In the genomic region with DNA sequence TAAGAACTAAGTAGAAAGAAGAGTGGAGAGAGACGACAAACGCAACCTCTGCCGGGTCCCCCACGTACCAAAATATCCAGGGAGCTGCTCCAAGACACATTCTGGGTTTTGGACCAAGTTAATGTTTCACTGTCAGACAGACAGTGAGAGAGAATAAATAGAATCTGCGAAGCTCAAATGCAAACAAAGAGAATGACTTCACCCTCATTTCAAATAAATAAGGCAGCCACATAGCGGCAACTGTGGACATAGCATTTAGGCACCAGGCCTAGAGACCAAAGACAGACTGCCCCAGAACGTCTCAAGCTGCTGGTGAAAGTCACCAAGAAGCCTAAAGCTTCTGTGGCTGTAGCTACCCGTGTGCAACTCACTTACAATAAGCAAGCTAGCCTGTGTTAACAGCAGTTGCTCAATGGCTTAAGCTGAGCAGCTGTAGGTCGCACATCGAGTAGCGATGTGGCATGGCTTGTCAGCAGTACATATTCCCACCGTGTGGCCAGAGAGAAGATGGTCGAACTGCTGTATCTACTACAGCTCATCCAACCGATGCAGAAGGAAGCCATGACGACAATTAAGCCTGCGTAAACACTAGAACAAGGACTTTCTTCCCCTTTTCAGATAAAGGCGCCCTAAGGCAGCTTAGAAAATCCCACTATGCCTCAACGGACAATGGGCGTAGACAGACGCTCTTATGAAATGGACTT, we compare ENCODE assay signal across 11 mouse cellular contexts. TPM values are rescaled to one million over a fixed set of nuclear protein-coding genes. Genes with fewer than 3 reads are reported as not detected.
DNase-seq lines count a peak whose midpoint lies in the region; ATAC-seq and TF ChIP-seq lines count a peak whose summit lies in the region.
"Had no signal": no experiment of that assay in that cellular context is flagged by ENCODE, and none has a peak within 500 bp of the region (broad histone marks: within the 10 kb centered on the region; RNA-seq: fewer than 3 reads in every experiment).

No protein-coding gene starts in this region.

- DNase-seq in heart, adult 18-20 months = no peak
- no peak for DNase-seq in lung, postnatal 14 days
- DNase-seq in intestine, embryonic 14.5 days (ENCODE audit: low spot score) = peak; percentile 59
- DNase-seq in left cerebral cortex, adult 18-20 months (ENCODE audit: low spot score in 2 of 2) = no peak
- DNase-seq in thymus, postnatal 0 days (ENCODE audit: low spot score) = no peak
- DNase-seq: cerebellum, postnatal 36 days had no signal

- H3K4me2 ChIP-seq in heart, embryonic 12.5 days = no peak overlapping the region
- no peak overlapping the region for H3K4me2 ChIP-seq in lung, embryonic 15.5 days
- no peak overlapping the region for H3K4me2 ChIP-seq in intestine, embryonic 14.5 days (ENCODE audit: low read length)

- H3K27ac ChIP-seq in heart, embryonic 12.5 days (ENCODE audit: poor library complexity, severe bottlenecking) = peak overlapping the region; percentile 84; the same call in 1 of the 2 replicates
- peak overlapping the region; percentile 86 for H3K27ac ChIP-seq in lung, embryonic 15.5 days
- peak overlapping the region; percentile 66 for H3K27ac ChIP-seq in intestine, embryonic 14.5 days (ENCODE audit: low read depth)
- H3K27ac ChIP-seq in small intestine, adult 2 months (ENCODE audit: insufficient read depth, low read depth, low read length) = peak overlapping the region; percentile 51

- ATAC-seq in heart, embryonic 12.5 days (ENCODE audit: insufficient number of reproducible peaks, low FRiP score) = no peak
- ATAC-seq in lung, embryonic 15.5 days (ENCODE audit: borderline replicate concordance, extremely low read depth, low FRiP score, low TSS enrichment) = peak; percentile 9; the same call in 1 of the 2 replicates
- ATAC-seq in intestine, embryonic 14.5 days (replicated peaks; ENCODE audit: low FRiP score, low TSS enrichment, low read depth) = no peak; the same call in 1 of the 2 replicates
- ATAC-seq: CD4-positive, CD25-positive, alpha-beta regulatory T cell, adult 4 months had no signal

- H3K36me3 ChIP-seq in heart, embryonic 12.5 days = peaks cover 5% of the 10 kb centered on the region; the same call in 1 of the 2 replicates
- H3K36me3 ChIP-seq in lung, embryonic 15.5 days = no peaks in the 10 kb centered on the region
- no peaks in the 10 kb centered on the region for H3K36me3 ChIP-seq in intestine, embryonic 14.5 days (ENCODE audit: control insufficient read depth, insufficient read depth, low read length)
- no peaks in the 10 kb centered on the region for H3K36me3 ChIP-seq in small intestine, adult 2 months (ENCODE audit: control insufficient read depth, insufficient read depth, low read length)

- no peaks in the 10 kb centered on the region for H3K27me3 ChIP-seq in heart, embryonic 12.5 days (replicated peaks)
- H3K27me3 ChIP-seq in lung, embryonic 15.5 days = no peaks in the 10 kb centered on the region
- H3K27me3 ChIP-seq in intestine, embryonic 14.5 days (replicated peaks; ENCODE audit: control insufficient read depth, insufficient read depth, low read length) = no peaks in the 10 kb centered on the region
- no peaks in the 10 kb centered on the region for H3K27me3 ChIP-seq in small intestine, adult 2 months (ENCODE audit: control insufficient read depth, insufficient read depth, low read length)

- H3K4me3 ChIP-seq in heart, embryonic 12.5 days = no peak overlapping the region
- no peak overlapping the region for H3K4me3 ChIP-seq in lung, embryonic 15.5 days
- H3K4me3 ChIP-seq in intestine, embryonic 14.5 days (ENCODE audit: low read depth, low read length) = no peak overlapping the region
- H3K4me3 ChIP-seq in small intestine, adult 2 months (ENCODE audit: low read depth, low read length) = no peak overlapping the region

- no peak for TF ChIP-seq CTCF in small intestine, adult 2 months (IDR thresholded peaks at IDR 0.05; ENCODE audit: extremely low read depth, insufficient read length, insufficient replicate concordance, low read depth, low read length)

- no peak for TF ChIP-seq POLR2A in small intestine, adult 2 months (IDR thresholded peaks at IDR 0.05; ENCODE audit: low read depth, low read length)

- H3K9ac ChIP-seq in heart, embryonic 12.5 days = peak overlapping the region; percentile 41; the same call in 1 of the 2 replicates
- H3K9ac ChIP-seq in lung, embryonic 15.5 days = no peak overlapping the region
- H3K9ac ChIP-seq in intestine, embryonic 14.5 days (ENCODE audit: low read length) = no peak overlapping the region

- 74% methylated on average over 20 of the region's 20 CpGs for WGBS in heart, embryonic 12.5 days
- 55% methylated on average over 20 of the region's 20 CpGs for WGBS in lung, embryonic 15.5 days
- WGBS in intestine, embryonic 14.5 days = 52% methylated on average over 20 of the region's 20 CpGs
- WGBS in small intestine, adult 2 months = 58% methylated on average over 20 of the region's 20 CpGs

- H3K9me3 ChIP-seq in heart, embryonic 12.5 days (replicated peaks) = no peaks in the 10 kb centered on the region
- no peaks in the 10 kb centered on the region for H3K9me3 ChIP-seq in lung, embryonic 15.5 days
- H3K9me3 ChIP-seq in intestine, embryonic 14.5 days (ENCODE audit: control insufficient read depth, low read length) = no peaks in the 10 kb centered on the region

- H3K4me1 ChIP-seq in heart, embryonic 12.5 days (replicated peaks) = peaks cover 94% of the 10 kb centered on the region
- H3K4me1 ChIP-seq in lung, embryonic 15.5 days = peaks cover 57% of the 10 kb centered on the region
- H3K4me1 ChIP-seq in intestine, embryonic 14.5 days (replicated peaks; ENCODE audit: control insufficient read depth, insufficient read depth, low read length) = peaks cover 38% of the 10 kb centered on the region
- H3K4me1 ChIP-seq in small intestine, adult 2 months (ENCODE audit: control insufficient read depth, insufficient read depth, insufficient read length, low read length) = no peaks in the 10 kb centered on the region; the same call in 1 of the 2 replicates

RNA-seq across cellular contexts. Expression of gene Spon2, which starts 0.6 kb away (rescaled TPM):
- 75.6 and 76.5 TPM in 2 replicates for polyA plus RNA-seq in heart, embryonic 12.5 days (2016; fragmentation: Nextera tagmentation; extraction: Ambion mirVana)
- total RNA-seq in heart, adult 18-20 months (2021) = 1 to 10 TPM; 4.3 to 5.6 TPM
- polyA plus RNA-seq in lung, embryonic 15.5 days (2015; fragmentation: Nextera tagmentation; extraction: Ambion mirVana) = 21.3 and 26.4 TPM in 2 replicates
- polyA plus RNA-seq in intestine, embryonic 14.5 days (2014; fragmentation: Nextera tagmentation; extraction: Ambion mirVana) = 17.3 and 19.3 TPM in 2 replicates
- polyA plus RNA-seq in small intestine, adult 2 months (2012; rRNA removed) = 26.6 and 36.3 TPM in 2 replicates
- total RNA-seq in left cerebral cortex, adult 18-20 months (2021) = under 1 TPM; 0.28 to 0.52 TPM
- 14.8 and 16.8 TPM in 2 replicates for polyA plus RNA-seq in thymus, postnatal 0 days (2015; fragmentation: Nextera tagmentation; extraction: Ambion mirVana)
- total RNA-seq: monocyte, adult 5-6 weeks had no signal
- polyA plus RNA-seq: CD4-positive, CD25-positive, alpha-beta regulatory T cell, adult 4 months had no signal

RNA-seq across cellular contexts. Expression of gene Ctbp1, which starts 55.9 kb away (rescaled TPM):
- polyA plus RNA-seq in heart, embryonic 12.5 days (2016; fragmentation: Nextera tagmentation; extraction: Ambion mirVana) = 250 and 251 TPM in 2 replicates
- total RNA-seq in heart, adult 18-20 months (2021) = 100 to 1,000 TPM; 216 to 232 TPM
- polyA plus RNA-seq in lung, embryonic 15.5 days (2015; fragmentation: Nextera tagmentation; extraction: Ambion mirVana) = 351 and 372 TPM in 2 replicates
- 343 and 359 TPM in 2 replicates for polyA plus RNA-seq in intestine, embryonic 14.5 days (2014; fragmentation: Nextera tagmentation; extraction: Ambion mirVana)
- polyA plus RNA-seq in small intestine, adult 2 months (2012; rRNA removed) = 154 and 390 TPM in 2 replicates
- total RNA-seq in left cerebral cortex, adult 18-20 months (2021) = 100 to 1,000 TPM; 340 to 348 TPM
- 269 and 297 TPM in 2 replicates for polyA plus RNA-seq in thymus, postnatal 0 days (2015; fragmentation: Nextera tagmentation; extraction: Ambion mirVana)
